Mouse (Mus musculus): ENCODE data around the gene Snx9. TPM values are rescaled to one million over a fixed set of nuclear protein-coding genes. Genes with fewer than 3 reads are reported as not detected.

The Snx9 gene
- polyA plus RNA-seq, 1 experiment from 2014 or later: 91.4 TPM

DNA sequence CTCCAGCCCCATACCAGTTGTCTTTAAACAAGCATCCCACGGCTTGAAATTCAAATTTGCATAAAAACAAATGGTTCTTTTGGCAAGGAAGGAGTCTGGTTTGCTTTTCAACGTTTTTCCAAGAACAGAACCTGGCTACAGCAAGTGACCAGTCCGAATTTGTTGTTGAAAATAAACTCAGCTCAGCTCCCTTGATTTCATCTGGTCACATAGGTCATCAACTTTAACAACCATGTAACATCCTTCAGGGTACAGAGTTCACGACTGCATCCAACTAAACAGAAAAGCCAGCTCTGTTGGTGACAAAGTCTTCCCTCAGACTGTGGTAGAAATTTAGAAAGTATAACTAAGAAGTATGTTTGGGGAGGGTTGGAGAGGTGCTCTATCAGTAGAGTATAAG is 21.7 kb downstream of the Snx9 start:
- Histone ChIP-seq H3K4me3 (ENCODE audit: low read depth, low read length) (no peak overlapping the region), H3K4me2 (replicated peaks; ENCODE audit: low read depth) (no peak overlapping the region), H3K9me3 (ENCODE audit: control insufficient read depth) (no peaks in the 10 kb centered on the region), H3K36me3 (ENCODE audit: control insufficient read depth, insufficient read depth) (no peaks in the 10 kb centered on the region; the same call in 1 of the 2 replicates), H3K27me3 (replicated peaks; ENCODE audit: control insufficient read depth, insufficient read depth, low read length) (no peaks in the 10 kb centered on the region), H3K9ac (ENCODE audit: low read depth, low read length) (no peak overlapping the region), H3K27ac (ENCODE audit: low read depth, low read length) (peak overlapping the region; percentile 57; the same call in 1 of the 2 replicates), H3K4me1 (replicated peaks; ENCODE audit: control insufficient read depth, insufficient read depth, low read length) (peaks cover 3% of the 10 kb centered on the region; the same call in 1 of the 2 replicates)
- ATAC-seq: peak; percentile 55
- 31% methylated on average over 4 of the region's 4 CpGs for WGBS
- no peak for TF ChIP-seq CTCF (IDR thresholded peaks at IDR 0.05; ENCODE audit: low read depth)

- no peak for TF ChIP-seq CTCF (IDR thresholded peaks at IDR 0.05; ENCODE audit: low read depth)
- no peak overlapping the region for H3K9ac ChIP-seq (ENCODE audit: low read depth, low read length)
- no peak overlapping the region for H3K4me3 ChIP-seq (ENCODE audit: low read depth, low read length)
- H3K36me3 ChIP-seq (ENCODE audit: control insufficient read depth, insufficient read depth): no peaks in the 10 kb centered on the region; the same call in 1 of the 2 replicates
- peak; percentile 64; the same call in 1 of the 2 replicates for ATAC-seq
- H3K4me1 ChIP-seq (replicated peaks; ENCODE audit: control insufficient read depth, insufficient read depth, low read length): peaks cover 4% of the 10 kb centered on the region; the same call in 1 of the 2 replicates
- WGBS: 61% methylated on average over 5 of the region's 5 CpGs
- H3K4me2 ChIP-seq (replicated peaks; ENCODE audit: low read depth): no peak overlapping the region
- H3K27me3 ChIP-seq (replicated peaks; ENCODE audit: control insufficient read depth, insufficient read depth, low read length): no peaks in the 10 kb centered on the region
- no peaks in the 10 kb centered on the region for H3K9me3 ChIP-seq (ENCODE audit: control insufficient read depth)
- no peak overlapping the region for H3K27ac ChIP-seq (ENCODE audit: low read depth, low read length)
Measured at GRCm38 (mm10) chr17:5863745-5864144, 22.6 kb downstream of the Snx9 start.

- Histone ChIP-seq H3K27ac (ENCODE audit: low read depth, low read length) (no peak overlapping the region), H3K4me3 (ENCODE audit: low read depth, low read length) (no peak overlapping the region), H3K27me3 (replicated peaks; ENCODE audit: control insufficient read depth, insufficient read depth, low read length) (no peaks in the 10 kb centered on the region), H3K4me1 (replicated peaks; ENCODE audit: control insufficient read depth, insufficient read depth, low read length) (peaks cover 11% of the 10 kb centered on the region; the same call in 1 of the 2 replicates), H3K4me2 (replicated peaks; ENCODE audit: low read depth) (no peak overlapping the region; the same call in 1 of the 2 replicates), H3K9ac (ENCODE audit: low read depth, low read length) (no peak overlapping the region), H3K9me3 (ENCODE audit: control insufficient read depth) (no peaks in the 10 kb centered on the region), H3K36me3 (ENCODE audit: control insufficient read depth, insufficient read depth) (no peaks in the 10 kb centered on the region)
- no peak for TF ChIP-seq CTCF (IDR thresholded peaks at IDR 0.05; ENCODE audit: low read depth)
- 44% methylated on average over 6 of the region's 6 CpGs for WGBS
- no peak for ATAC-seq
Measured at GRCm38 (mm10) chr17:5867456-5867855, 26.3 kb downstream of the Snx9 start.

GRCm38 (mm10) chr17:5868319-5869031 is 27.3 kb downstream of the Snx9 start:
- Histone ChIP-seq H3K4me3 (ENCODE audit: low read depth, low read length) (no peak overlapping the region), H3K36me3 (ENCODE audit: control insufficient read depth, insufficient read depth) (no peaks in the 10 kb centered on the region), H3K9ac (ENCODE audit: low read depth, low read length) (no peak overlapping the region), H3K27me3 (replicated peaks; ENCODE audit: control insufficient read depth, insufficient read depth, low read length) (no peaks in the 10 kb centered on the region), H3K27ac (ENCODE audit: low read depth, low read length) (peak overlapping the region; percentile 37; the same call in 1 of the 2 replicates), H3K4me1 (replicated peaks; ENCODE audit: control insufficient read depth, insufficient read depth, low read length) (peaks cover 12% of the 10 kb centered on the region; the same call in 1 of the 2 replicates), H3K9me3 (ENCODE audit: control insufficient read depth) (no peaks in the 10 kb centered on the region), H3K4me2 (replicated peaks; ENCODE audit: low read depth) (peak overlapping the region; percentile 27; the same call in 1 of the 2 replicates)
- ATAC-seq: peak; percentile 21; the same call in 1 of the 2 replicates
- TF ChIP-seq CTCF (IDR thresholded peaks at IDR 0.05; ENCODE audit: low read depth): no peak
- 43% methylated on average over 7 of the region's 7 CpGs for WGBS

DNA sequence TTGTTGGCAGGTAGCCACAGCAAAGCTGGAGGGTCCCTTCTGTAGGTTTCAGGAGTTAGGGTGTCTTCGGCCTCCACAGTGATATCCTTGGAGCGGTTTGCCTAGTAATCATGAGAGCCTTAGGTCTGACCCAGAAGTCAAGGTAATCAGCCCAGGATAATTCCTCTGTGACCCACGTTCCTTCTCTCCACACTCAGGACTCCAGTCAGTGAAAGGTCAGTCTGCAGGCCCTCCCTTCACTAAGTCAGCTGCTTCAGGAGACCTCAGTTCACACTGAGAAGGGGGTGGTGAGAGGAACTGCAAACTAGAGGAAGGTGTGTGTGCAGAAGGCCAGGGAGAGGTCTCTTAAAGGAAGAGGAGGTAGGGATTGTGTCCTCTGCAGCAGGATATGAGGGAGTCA is 28.3 kb downstream of the Snx9 start:
- Histone ChIP-seq H3K36me3 (ENCODE audit: control insufficient read depth, insufficient read depth) (no peaks in the 10 kb centered on the region), H3K9ac (ENCODE audit: low read depth, low read length) (no peak overlapping the region), H3K4me2 (replicated peaks; ENCODE audit: low read depth) (no peak overlapping the region), H3K27ac (ENCODE audit: low read depth, low read length) (no peak overlapping the region), H3K4me1 (replicated peaks; ENCODE audit: control insufficient read depth, insufficient read depth, low read length) (peaks cover 12% of the 10 kb centered on the region; the same call in 1 of the 2 replicates), H3K27me3 (replicated peaks; ENCODE audit: control insufficient read depth, insufficient read depth, low read length) (no peaks in the 10 kb centered on the region), H3K4me3 (ENCODE audit: low read depth, low read length) (no peak overlapping the region), H3K9me3 (ENCODE audit: control insufficient read depth) (no peaks in the 10 kb centered on the region)
- ATAC-seq: no peak
- WGBS: 64% methylated on average over 3 of the region's 3 CpGs
- no peak for TF ChIP-seq CTCF (IDR thresholded peaks at IDR 0.05; ENCODE audit: low read depth)

- Histone ChIP-seq H3K4me3 (ENCODE audit: low read depth, low read length) (no peak overlapping the region), H3K27me3 (replicated peaks; ENCODE audit: control insufficient read depth, insufficient read depth, low read length) (no peaks in the 10 kb centered on the region), H3K4me1 (replicated peaks; ENCODE audit: control insufficient read depth, insufficient read depth, low read length) (peaks cover 12% of the 10 kb centered on the region; the same call in 1 of the 2 replicates), H3K36me3 (ENCODE audit: control insufficient read depth, insufficient read depth) (no peaks in the 10 kb centered on the region), H3K4me2 (replicated peaks; ENCODE audit: low read depth) (no peak overlapping the region), H3K9me3 (ENCODE audit: control insufficient read depth) (no peaks in the 10 kb centered on the region), H3K27ac (ENCODE audit: low read depth, low read length) (no peak overlapping the region), H3K9ac (ENCODE audit: low read depth, low read length) (no peak overlapping the region)
- no peak for ATAC-seq
- no peak for TF ChIP-seq CTCF (IDR thresholded peaks at IDR 0.05; ENCODE audit: low read depth)
- 81% methylated on average over 5 of the region's 5 CpGs for WGBS
Measured at GRCm38 (mm10) chr17:5870002-5870401, 28.9 kb downstream of the Snx9 start.

Measured in intestine, postnatal 0 days (tissue).